Mouse (Mus musculus) liver, embryonic 11.5 days (tissue): ENCODE results near the gene Gstk1. TPM values are rescaled to one million over a fixed set of nuclear protein-coding genes. Genes with fewer than 3 reads are reported as not detected.
A peak's percentile ranks its signal among the peaks of the same experiment; 100 is the strongest.

Experiments
- ATAC-seq: fragments of 200-750 bp; cut with Nextera tagmentation; replicated peaks from 2 replicates; pipeline ENCODE4 v1.8.0; 2017; ENCODE audit warnings: moderate number of reproducible peaks, mild to moderate bottlenecking, moderate TSS enrichment, moderate library complexity; ENCODE audit not compliant: low FRiP score
- DNase-seq: peaks from one replicate; pipeline ENCODE4 v3.0.0-alpha.2; 2017; ENCODE audit warnings: low spot score
- H3K27ac ChIP-seq: fragments of 300-500 bp; sonication (generic); 2 replicates; pipeline ENCODE4 v1.5.1; 2014; ENCODE audit warnings: mild to moderate bottlenecking, low read depth, low read length, control low read depth
- H3K27me3 ChIP-seq: fragments of 300-500 bp; sonication (generic); replicated peaks from 2 replicates; pipeline ENCODE4 v1.6.1; 2014; ENCODE audit warnings: low read length, mixed read lengths; ENCODE audit not compliant: control insufficient read depth, insufficient read depth
- H3K36me3 ChIP-seq: fragments of 300-500 bp; sonication (generic); 2 replicates; pipeline ENCODE4 v1.6.1; 2014; ENCODE audit warnings: mild to moderate bottlenecking, low read length, moderate library complexity, mixed read lengths; ENCODE audit not compliant: control insufficient read depth, insufficient read depth
- H3K4me1 ChIP-seq: fragments of 300-500 bp; sonication (generic); replicated peaks from 2 replicates; pipeline ENCODE4 v1.6.1; 2014; ENCODE audit warnings: low read length, mixed read lengths; ENCODE audit not compliant: control insufficient read depth, insufficient read depth
- H3K4me2 ChIP-seq: fragments of 300-500 bp; sonication (generic); 2 replicates; pipeline ENCODE4 v1.6.1; 2014; ENCODE audit warnings: mild to moderate bottlenecking, control low read depth, moderate library complexity
- H3K4me3 ChIP-seq: fragments of 300-500 bp; sonication (generic); 2 replicates; pipeline ENCODE4 v1.5.1; 2014; ENCODE audit warnings: low read depth, low read length, control low read depth
- H3K9ac ChIP-seq: fragments of 300-500 bp; sonication (generic); 2 replicates; pipeline ENCODE4 v1.6.1; 2014; ENCODE audit warnings: low read depth, low read length, control low read depth
- H3K9me3 ChIP-seq: fragments of 300-500 bp; sonication (generic); 2 replicates; pipeline ENCODE4 v1.6.1; 2016; ENCODE audit warnings: low read length, inconsistent platforms, mixed read lengths; ENCODE audit not compliant: control insufficient read depth
- WGBS: fragments of 180-500 bp; shearing (Covaris S2); extraction: QIAGEN DNeasy Blood & Tissue Kit; methylation state at CpG from one replicate; pipeline ENCODE4 v1.1.7; 2014; 5-methylcytosine and 5-hydroxymethylcytosine counted together
- polyA plus RNA-seq: library from polyadenylated mRNA; unstranded; fragments of >200 nt; fragmentation: Nextera tagmentation; extraction: Ambion mirVana; gene quantifications from 2 replicates; pipeline ENCODE4 v1.2.1, GENCODE M21; 2014

Gene Gstk1
- polyA plus RNA-seq, 1 experiment from 2014 or later, result 10.4 TPM

DNA sequence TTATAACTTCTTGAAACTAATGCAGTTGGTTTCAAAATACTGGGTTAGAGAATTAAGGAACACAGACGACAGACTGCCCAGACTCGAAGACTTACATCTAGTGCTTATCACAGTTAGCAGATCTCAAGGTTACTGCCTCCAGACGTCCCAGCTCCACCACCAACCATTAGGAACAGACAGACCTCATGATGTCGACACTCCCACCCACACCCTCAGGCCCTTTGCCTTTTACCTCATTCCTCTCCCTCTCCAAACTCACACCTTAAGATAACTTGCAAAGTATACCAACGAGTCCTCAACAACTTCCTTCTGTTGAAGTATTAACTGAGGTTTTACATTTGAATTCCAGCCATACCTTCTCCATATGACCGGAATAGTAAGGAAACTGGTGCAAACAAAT, 14.7 kb downstream of the Gstk1 start:
- 34% methylated on average over 6 of the region's 6 CpGs for WGBS
- Histone ChIP-seq H3K9me3 (no peaks in the 10 kb centered on the region), H3K27me3 (no peaks in the 10 kb centered on the region), H3K4me2 (no peak overlapping the region), H3K4me3 (no peak overlapping the region), H3K4me1 (peaks cover 8% of the 10 kb centered on the region; the same call in 1 of the 2 replicates), H3K9ac (no peak overlapping the region), H3K36me3 (no peaks in the 10 kb centered on the region), H3K27ac (no peak overlapping the region)
- DNase-seq (no peak), ATAC-seq (no peak)

DNA sequence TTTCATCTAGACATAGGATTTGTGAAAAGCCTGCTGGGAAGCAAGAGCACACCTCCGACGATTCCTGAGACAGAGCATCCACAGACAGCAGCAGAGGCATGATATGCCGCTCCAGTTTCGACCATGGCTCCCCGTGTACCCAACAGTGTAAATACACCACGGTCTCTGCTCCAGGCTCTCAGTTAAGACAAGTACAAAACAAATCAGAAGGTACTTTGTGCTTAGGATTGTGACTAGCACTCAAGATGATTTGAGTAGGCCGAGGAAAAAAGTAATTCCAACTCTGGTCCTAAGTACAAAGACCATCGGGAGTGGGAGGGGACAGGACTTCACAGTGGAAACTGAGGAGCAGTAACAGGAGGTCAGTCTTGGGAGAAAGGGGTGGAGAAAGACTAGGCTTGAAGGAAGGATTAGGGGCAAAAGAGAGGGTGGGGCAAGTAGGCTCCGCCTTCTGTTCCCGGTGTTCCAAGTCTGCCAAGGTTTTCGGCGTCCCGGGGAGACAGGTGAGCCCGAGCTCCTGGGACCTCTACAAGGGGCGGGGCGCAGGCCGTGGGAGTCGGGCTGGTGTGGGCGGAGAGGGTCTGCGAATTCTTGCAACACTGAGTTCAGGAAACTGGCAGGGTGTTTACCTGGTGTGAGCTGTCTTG, 15.9 kb downstream of the Gstk1 start, which contains the start of gene Tmem139:
Gene Tmem139 (plus strand): TSS at position 447 of the 647 bp plus-strand sequence.
- no peak for DNase-seq
- H3K9me3 ChIP-seq, result no peaks in the 10 kb centered on the region
- ATAC-seq, result no peak
- no peaks in the 10 kb centered on the region for H3K36me3 ChIP-seq
- no peak within 1 kb of the TSS for H3K27ac ChIP-seq
- 29% methylated on average over 20 of the region's 20 CpGs for WGBS
- H3K27me3 ChIP-seq, result no peaks in the 10 kb centered on the region
- H3K4me1 ChIP-seq, result peaks cover 10% of the 10 kb centered on the region; the same call in 1 of the 2 replicates
- no peak within 1 kb of the TSS for H3K9ac ChIP-seq
- peak within 1 kb of the TSS; percentile 49 for H3K4me2 ChIP-seq
- H3K4me3 ChIP-seq, result peak within 1 kb of the TSS; percentile 12; the same call in 1 of the 2 replicates

DNA sequence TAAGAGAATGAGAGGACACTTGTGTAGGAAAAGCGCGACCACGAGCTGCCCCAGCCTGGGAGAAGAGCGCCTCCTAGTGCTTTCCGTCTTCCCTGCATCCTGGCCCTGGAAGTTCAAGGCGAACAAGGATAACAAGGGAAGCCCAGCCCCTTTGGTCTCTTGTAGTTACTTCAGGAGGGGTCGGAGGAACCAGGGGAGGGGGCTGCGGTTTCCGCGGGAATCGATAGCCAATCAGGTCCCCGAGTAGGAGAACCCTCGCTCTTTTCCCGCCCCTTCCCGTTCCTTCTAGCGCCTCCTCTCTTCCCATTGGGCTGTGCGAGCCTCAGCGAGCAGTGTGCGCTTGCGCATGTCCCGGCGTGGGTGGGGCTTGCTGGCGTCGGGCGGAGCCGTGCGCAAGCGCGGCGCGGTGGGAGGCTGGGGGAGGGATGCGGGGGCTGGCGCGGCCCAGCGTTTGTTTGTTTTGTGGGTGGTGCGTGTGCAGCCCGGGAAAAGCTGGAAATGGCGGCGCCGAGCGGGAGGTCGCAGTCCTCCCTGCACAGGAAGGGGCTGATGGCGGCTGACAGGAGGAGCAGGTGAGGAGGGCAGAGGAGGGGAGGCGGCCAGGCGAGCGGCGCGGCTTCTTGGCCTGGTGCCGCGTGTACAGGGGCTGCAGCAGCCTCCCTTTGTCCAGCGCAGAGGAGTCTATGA, 19.0 kb downstream of the Gstk1 start, which contains the start of gene Casp2:
Gene Casp2 (plus strand): TSS at position 360 of the 687 bp plus-strand sequence.
- Histone ChIP-seq H3K27ac (peak within 1 kb of the TSS; percentile 86), H3K4me2 (peak within 1 kb of the TSS; percentile 71), H3K27me3 (no peaks in the 10 kb centered on the region), H3K4me3 (peak within 1 kb of the TSS; percentile 92), H3K9me3 (no peaks in the 10 kb centered on the region), H3K4me1 (peaks cover 10% of the 10 kb centered on the region; the same call in 1 of the 2 replicates), H3K9ac (peak within 1 kb of the TSS; percentile 95), H3K36me3 (peaks cover 21% of the 10 kb centered on the region)
- peak; percentile 95 for DNase-seq
- ATAC-seq, result peak; percentile 97
- under 1% methylated on average over 45 of the region's 51 CpGs for WGBS

DNA sequence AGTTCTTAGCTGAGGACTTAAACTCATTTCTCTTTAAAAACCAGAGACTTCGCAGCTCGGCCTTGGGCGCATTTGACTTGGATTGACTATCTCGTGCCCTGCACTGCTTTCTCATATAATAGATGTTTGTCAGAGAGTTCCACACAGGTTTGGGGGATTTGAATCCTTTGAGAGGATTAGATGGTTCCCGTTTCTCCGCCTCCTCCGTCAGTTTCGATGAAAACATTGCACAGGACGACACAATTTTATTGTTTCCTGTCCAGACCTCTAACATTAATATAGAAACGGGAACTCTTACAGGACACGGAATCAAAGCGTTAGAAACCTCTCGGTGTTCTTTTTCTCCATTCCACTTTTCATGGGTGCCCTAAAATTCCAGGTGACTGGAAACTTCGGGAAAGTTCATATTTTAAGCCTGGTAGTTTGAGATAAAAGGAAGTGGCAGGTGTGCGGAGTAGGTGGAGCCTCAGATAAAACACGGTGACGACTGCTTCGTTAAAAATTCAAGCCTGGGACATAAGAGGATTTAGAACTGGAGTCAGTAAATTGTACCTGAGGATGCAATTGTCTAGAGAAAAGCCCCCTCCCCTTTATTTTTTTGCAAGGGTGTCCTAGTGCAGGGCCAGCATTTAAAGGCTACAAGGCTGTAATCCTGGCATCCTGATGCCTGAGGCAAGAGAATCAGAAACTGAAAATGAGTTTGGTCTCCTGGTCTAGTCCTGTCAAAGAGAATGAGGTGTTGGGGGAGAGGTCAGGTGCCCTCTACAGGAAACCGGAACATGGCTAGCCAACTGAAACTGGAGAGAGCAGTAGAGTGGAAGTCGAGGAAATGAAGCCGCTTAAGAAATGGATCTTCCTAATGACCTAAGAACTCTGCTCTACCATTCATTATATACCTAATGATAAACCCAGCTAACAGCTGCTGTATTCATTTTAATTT, 19.9 kb downstream of the Gstk1 start:
- Histone ChIP-seq H3K27me3 (no peaks in the 10 kb centered on the region), H3K9me3 (no peaks in the 10 kb centered on the region), H3K4me2 (peak overlapping the region; percentile 71), H3K36me3 (peaks cover 26% of the 10 kb centered on the region), H3K9ac (peak overlapping the region; percentile 95), H3K4me1 (peaks cover 10% of the 10 kb centered on the region; the same call in 1 of the 2 replicates), H3K27ac (peak overlapping the region; percentile 86), H3K4me3 (peak overlapping the region; percentile 92)
- DNase-seq, result no peak
- ATAC-seq, result no peak
- under 1% methylated on average over 21 of the region's 21 CpGs for WGBS

DNA sequence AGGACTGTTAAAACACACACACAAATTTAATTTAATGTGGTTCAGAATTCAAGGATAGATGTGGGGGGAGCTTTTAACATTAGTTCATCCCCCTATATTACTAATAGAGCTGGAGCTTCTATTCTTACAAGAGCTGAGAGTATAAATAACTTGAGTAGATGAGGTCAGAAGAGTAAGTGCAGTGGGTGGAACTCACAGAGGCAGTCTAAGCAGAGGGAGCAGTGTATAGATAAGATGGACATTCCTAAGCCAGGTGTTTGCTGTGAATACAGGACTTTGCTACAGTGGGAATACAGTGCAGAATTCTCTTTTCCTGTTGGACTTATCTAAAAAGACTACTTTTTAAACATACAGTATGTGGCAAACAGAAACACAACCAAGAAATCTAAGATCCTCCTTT, 25.1 kb downstream of the Gstk1 start:
- no peaks in the 10 kb centered on the region for H3K27me3 ChIP-seq
- no peak overlapping the region for H3K9ac ChIP-seq
- 0 out of 2 replicates have a peak, but pooled peaks cover 2% of the 10 kb centered on the region for H3K4me1 ChIP-seq
- DNase-seq, result no peak
- no peaks in the 10 kb centered on the region for H3K9me3 ChIP-seq
- no peak overlapping the region for H3K4me2 ChIP-seq
- H3K27ac ChIP-seq, result no peak overlapping the region
- no peak overlapping the region for H3K4me3 ChIP-seq
- peaks cover 49% of the 10 kb centered on the region for H3K36me3 ChIP-seq
- no peak for ATAC-seq

DNA sequence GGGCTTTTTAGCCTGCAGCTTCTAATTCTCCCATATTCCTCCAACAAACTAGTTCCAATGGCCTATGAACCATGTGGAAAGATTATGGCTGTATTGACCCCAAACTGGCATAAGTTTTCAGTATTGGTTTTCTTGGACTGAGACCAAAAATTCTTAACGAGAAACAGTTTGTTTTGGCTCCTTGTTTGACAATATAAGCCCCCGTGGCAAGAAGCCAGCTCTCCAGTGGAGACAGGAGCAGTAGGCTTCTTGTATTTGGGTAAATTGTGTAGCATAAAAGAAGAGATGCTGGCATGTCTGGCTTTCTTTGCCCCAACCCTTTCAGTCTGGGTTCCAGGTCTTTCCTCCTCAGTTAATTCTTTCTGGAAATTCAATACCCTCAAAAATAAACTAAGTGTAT, 30.4 kb downstream of the Gstk1 start:
- H3K4me3 ChIP-seq, result no peak overlapping the region
- ATAC-seq (no peak), DNase-seq (no peak)
- peaks cover 46% of the 10 kb centered on the region for H3K36me3 ChIP-seq
- WGBS, result 86% methylated on average over 2 of the region's 2 CpGs
- no peak overlapping the region for H3K4me2 ChIP-seq
- H3K4me1 ChIP-seq, result no peaks in the 10 kb centered on the region
- H3K9me3 ChIP-seq, result no peaks in the 10 kb centered on the region
- H3K27me3 ChIP-seq, result no peaks in the 10 kb centered on the region
- no peak overlapping the region for H3K27ac ChIP-seq
- no peak overlapping the region for H3K9ac ChIP-seq

DNA sequence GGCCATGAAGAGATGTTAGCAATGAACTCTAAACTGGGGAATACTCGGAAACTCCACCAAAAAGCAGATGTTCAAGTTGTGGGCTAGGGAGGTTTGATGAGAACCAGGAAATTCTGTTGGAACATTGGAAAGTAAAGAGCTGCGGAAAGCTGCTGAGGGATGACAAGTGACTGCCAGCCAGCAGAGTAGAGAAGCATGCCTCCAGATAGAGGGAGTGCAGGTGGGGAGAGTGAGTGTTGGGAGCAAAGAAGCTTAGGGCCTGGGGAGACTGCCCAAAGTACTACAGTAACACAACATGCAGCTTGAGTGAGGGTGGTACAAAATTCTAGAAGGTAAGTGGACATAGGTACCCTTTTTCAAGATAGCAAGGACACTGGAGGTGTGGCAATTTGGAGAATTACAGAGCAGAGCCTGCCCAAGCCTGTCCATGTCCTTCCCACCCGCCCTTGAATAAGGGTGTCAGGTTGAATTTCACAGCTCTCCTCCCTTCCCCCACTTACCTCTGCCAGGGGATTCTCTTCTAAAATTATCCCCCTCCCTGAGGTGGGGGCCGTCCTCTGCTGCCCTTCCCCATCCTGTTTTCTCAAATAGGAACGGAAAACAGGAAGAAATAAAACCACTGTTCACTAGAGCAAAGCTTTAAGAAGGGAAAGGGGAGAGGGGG, 37.3 kb downstream of the Gstk1 start:
- ATAC-seq, result no peak
- DNase-seq, result peak; percentile 26

DNA sequence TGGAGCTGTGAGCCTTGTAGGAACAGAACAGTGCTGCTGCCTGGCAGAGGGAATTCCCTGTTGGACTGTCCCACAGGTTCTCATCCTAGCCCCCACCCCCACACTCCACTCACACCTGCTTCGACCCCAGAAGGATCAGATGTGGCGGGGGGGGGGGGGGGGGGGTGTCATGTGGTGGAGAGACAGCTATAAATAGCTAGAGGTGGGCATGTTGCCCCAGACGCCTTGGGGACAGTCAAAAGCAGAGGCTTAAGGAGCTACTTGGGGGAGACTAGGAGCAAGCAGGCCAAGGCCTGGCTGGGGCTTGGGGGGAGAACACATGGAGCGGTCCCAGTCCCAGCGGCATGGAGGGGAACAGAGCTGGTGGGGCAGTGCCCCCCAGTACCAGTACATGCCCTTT, 40.7 kb downstream of the Gstk1 start, which contains the start of gene Clcn1:
Gene Clcn1 (plus strand): TSS at position 238 of the 400 bp plus-strand sequence.
- Histone ChIP-seq H3K9ac (no peak within 1 kb of the TSS), H3K36me3 (peaks cover 9% of the 10 kb centered on the region), H3K4me3 (no peak within 1 kb of the TSS), H3K4me1 (no peaks in the 10 kb centered on the region), H3K27me3 (no peaks in the 10 kb centered on the region), H3K9me3 (no peaks in the 10 kb centered on the region), H3K4me2 (no peak within 1 kb of the TSS), H3K27ac (no peak within 1 kb of the TSS)
- ATAC-seq, result no peak
- no peak for DNase-seq
- WGBS, result 74% methylated on average over 5 of the region's 5 CpGs

More for the DNA sequence above, 37.3 kb downstream of the Gstk1 start:
- Histone ChIP-seq H3K9ac (no peak overlapping the region), H3K4me1 (no peaks in the 10 kb centered on the region), H3K27ac (no peak overlapping the region), H3K4me2 (no peak overlapping the region), H3K9me3 (no peaks in the 10 kb centered on the region), H3K4me3 (no peak overlapping the region), H3K36me3 (peaks cover 26% of the 10 kb centered on the region), H3K27me3 (no peaks in the 10 kb centered on the region)
- 59% methylated on average over 5 of the region's 5 CpGs for WGBS
